Mouse (Mus musculus): ENCODE results near the gene Cldn7. TPM values are rescaled to one million over a fixed set of nuclear protein-coding genes. Genes with fewer than 3 reads are reported as not detected.
A peak's percentile ranks its signal among the peaks of the same experiment; 100 is the strongest.
"Not testable (repeated sequence)": the region's sequence is repeated elsewhere in the genome, so short reads cannot be mapped to it uniquely, and the experiment has no call there.

Cldn7 gene
- total RNA-seq, 2 experiments from 2014 or later = not detected

DNA sequence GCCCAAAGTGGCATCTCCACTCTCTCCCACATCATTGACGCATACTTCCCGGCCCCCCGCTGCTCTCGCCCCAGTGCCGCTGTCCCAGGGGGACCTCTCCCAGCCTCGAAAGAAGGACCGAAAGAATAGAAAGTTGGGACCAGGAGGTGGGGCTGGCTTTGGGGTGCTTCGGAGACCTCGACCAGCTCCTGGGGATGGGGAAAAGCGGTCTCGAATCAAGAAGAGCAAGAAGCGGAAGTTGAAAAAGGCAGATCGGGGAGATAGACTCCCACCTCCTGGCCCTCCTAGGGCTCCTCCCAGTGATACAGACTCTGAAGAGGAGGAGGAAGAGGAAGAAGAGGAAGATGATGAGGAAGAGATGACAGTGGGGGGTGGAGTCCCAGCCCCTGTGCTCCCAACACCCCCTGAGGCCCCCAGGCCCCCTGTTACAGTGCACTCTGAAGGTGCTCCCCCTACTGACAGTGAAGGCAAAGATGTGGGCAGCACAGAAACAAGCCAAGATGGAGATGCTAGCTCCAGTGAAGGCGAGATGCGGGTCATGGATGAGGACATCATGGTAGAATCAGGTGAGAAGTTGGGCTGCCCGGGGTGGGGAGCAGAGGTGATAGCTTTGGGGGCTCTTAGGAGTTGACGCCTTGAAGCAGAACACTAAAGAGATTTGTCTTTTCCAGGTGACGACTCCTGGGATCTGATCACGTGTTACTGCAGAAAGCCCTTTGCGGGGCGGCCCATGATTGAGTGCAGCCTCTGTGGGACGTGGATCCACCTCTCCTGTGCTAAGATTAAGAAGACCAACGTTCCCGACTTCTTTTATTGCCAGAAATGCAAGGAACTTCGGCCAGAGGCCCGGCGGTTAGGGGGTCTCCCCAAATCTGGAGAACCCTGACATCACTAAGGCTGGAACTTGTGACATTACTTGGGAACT is 34.2 kb downstream of the Cldn7 start:
- intact Hi-C loops (cut with DNase I) = no loop called here
- no peak for DNase-seq (ENCODE audit: extremely low spot score in 1 of 2, low spot score in 2 of 2)

DNA sequence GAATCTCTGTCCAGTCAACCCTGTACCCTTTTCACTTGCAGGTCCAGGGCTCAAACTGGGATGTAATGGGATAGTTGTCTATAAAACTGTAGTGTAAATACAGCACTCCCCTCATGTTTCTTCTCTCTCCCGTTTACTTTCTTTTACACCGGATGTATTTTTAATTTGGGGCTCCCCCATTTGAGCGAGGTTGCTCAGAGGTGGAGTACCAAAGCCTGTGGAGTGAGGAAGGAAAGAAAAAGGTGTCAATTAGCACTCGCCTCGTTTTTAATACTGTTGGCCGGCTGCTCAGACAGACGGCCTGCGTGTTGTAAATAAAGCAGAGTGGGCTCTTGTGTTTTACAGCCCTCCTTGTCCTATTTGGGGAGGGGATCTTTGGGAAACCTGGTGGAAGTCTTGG is 35.1 kb downstream of the Cldn7 start:
- DNase-seq (ENCODE audit: extremely low spot score in 1 of 2, low spot score in 2 of 2) = no peak
- intact Hi-C loops (cut with DNase I) = no loop called here

DNA sequence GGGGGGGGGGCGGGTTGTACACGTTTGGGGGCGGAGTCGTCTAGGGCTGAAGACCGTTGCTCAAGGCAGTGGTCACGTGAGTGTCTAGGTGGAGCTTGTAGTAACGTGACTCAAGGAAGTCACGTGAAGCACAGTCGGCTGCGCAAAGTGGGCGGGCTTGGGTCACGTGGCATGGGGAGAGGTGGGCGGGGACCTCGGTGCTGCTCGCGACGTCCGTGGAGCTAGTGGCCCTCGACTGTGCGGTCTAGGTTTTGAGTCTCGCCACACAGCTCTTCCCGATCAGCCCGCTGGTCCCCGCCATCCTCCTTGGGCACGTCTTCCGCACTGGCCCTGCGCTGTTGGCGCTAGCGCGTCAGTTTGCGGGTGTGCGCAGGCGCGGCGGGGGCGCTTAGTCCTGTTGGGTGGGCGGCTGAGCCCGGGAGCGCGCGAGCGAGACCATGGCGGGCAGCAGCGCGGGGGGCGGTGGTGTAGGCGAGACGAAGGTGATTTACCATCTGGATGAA is 35.9 kb downstream of the Cldn7 start, which contains the start of gene Dvl2:
TSS of gene Dvl2 (plus strand) at position 200 of the 503 bp plus-strand sequence.
- DNase-seq (ENCODE audit: extremely low spot score in 1 of 2, low spot score in 2 of 2) = peak; percentile 91 to 95
- intact Hi-C loops (cut with DNase I) = no loop called here

DNA sequence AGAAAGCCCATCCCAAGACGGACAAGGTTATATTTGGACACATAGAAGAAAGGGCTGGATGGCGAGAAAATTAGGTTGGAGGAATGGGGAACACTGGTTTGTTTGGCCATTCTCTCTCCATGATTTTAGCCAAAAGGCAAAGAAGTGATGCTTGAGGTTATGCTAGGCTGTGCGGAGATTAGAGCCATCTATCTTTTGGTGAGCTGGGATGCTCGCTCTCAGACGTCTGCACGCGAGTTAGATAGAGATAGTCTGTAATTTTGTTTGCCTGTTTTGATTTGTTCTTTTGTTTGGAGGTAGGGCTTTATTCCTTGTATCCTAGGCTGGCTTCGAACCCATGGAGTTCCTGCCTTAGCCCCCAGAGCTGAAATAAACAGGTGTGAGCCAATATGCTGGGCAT is 36.6 kb downstream of the Cldn7 start:
- no peak for DNase-seq (ENCODE audit: extremely low spot score in 1 of 2, low spot score in 2 of 2)
- intact Hi-C loops (cut with DNase I) = no loop called here

DNA sequence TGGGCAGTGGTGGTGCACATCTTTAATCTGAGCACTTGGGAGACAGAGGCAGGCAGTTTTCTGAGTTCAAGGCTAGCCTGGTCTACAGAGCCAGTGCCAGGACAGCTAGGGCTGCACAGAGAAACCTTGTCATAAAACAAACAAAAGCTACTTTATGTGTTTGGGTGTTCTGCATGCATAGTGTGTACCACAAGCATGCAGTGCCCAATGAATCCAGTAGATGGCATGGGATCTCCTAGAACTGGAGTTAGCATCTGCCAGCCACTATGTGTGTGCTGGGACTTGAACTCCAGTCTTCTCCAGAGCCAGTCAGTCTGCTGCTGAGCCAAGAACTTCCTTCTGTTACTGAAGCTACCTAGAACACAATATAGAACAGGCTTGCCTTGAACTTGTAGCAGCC is 37.3 kb downstream of the Cldn7 start:
- intact Hi-C loops (cut with DNase I) = no loop called here
- no peak for DNase-seq (ENCODE audit: extremely low spot score in 1 of 2, low spot score in 2 of 2)

DNA sequence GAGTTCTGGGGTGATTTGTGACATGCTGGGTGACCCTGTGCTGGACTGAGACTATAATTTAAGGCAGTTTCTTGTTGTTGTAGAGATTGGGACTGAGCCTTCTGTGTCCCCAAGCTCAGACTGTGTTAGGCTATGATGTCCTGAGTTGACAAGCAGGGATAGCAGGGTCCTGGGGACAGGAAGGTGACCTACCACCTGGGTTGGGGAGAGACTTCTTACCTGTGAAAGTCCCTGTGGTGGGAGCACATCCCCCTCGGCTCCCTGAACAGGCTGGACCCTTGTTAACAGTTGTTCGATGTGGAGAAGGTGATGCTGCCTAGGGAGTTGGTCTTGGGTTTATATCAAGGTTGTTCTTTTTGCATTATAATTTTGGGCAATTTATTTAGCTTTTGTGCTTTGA is 37.9 kb downstream of the Cldn7 start:
- no peak for DNase-seq (ENCODE audit: extremely low spot score in 1 of 2, low spot score in 2 of 2)
- intact Hi-C loops (cut with DNase I) = no loop called here

DNA sequence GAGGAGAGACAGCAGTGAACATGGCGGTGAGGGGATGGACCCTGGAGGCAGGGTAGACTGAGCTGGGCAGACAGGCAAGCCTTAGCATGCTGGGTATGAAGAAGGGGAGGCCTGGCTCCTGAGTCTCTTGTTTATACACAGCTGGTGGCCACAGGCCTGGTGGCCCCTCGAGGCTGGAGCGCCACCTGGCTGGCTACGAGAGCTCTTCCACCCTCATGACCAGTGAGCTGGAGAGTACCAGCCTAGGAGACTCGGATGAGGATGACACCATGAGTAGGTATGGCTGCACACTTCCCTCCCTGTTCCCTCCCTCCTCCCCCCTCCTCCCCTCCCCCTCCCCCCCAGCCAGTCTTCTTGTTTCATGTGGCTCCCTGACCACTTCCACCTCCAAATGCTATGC is 40.9 kb downstream of the Cldn7 start:
- intact Hi-C loops (cut with DNase I) = no loop called here
- no peak for DNase-seq (ENCODE audit: extremely low spot score in 1 of 2, low spot score in 2 of 2)

DNA sequence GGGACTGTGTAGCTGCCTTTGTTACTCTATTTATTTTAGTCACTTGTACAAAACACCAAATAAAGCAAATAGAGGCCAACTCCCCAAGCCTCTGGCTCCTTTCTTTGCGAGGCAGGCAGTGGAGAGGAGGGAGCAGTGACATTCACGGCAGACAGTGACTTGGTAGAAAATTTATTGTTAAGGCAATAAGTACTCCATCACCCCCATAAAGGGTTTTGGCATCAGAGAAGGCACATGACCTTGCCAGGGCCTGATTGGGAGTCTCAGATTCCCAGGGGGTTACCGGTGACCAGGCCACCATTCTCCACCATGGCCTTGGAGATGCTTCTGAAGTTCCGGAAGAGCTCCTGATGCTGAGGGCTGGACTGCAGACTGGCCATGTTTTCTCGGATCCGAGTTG is 45.5 kb downstream of the Cldn7 start:
- DNase-seq (ENCODE audit: extremely low spot score in 1 of 2, low spot score in 2 of 2) = no peak
- intact Hi-C loops (cut with DNase I) = no loop called here

DNA sequence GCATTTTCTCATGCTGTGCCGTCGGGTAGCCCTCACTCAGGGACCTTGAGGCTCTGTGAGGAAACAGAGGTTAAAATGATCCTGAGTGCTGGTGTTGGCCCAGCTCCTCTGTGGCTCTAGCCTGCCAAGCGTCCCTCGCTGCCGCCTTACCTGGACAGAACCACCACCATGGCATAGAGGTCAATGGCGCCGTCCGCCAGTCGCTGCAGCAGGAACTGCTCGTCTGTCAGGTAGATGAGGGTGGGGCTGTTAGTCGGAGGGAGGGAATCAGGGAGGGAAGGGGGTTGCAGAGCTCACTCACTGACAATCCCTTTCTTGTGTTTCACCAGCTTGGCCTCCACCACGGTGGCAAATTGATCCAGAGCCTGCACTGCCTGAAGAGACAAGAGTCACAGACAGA is 46.0 kb downstream of the Cldn7 start:
- intact Hi-C loops (cut with DNase I) = no loop called here
- DNase-seq (ENCODE audit: extremely low spot score in 1 of 2, low spot score in 2 of 2) = no peak

DNA sequence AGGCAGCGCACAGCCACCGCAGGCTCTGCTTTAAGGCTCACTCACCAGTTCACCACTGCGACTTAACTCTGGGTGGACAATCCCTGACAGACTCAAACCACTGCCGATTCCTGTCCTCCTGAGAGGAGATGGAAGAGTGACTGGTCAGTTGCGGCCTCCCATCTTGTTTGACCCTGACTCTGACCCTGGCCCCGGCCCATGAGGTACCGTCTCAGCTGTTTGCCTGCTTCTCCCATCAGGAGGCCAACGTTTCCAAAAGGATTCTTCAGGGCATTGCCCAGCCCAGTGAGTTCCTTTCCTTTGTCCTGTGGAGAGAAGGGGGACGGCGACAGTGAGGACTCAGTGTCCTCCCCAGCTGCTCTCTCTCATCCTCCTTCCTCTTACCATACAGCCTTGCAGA is 46.4 kb downstream of the Cldn7 start:
- DNase-seq (ENCODE audit: extremely low spot score in 1 of 2, low spot score in 2 of 2) = no peak
- intact Hi-C loops (cut with DNase I) = no loop called here

DNA sequence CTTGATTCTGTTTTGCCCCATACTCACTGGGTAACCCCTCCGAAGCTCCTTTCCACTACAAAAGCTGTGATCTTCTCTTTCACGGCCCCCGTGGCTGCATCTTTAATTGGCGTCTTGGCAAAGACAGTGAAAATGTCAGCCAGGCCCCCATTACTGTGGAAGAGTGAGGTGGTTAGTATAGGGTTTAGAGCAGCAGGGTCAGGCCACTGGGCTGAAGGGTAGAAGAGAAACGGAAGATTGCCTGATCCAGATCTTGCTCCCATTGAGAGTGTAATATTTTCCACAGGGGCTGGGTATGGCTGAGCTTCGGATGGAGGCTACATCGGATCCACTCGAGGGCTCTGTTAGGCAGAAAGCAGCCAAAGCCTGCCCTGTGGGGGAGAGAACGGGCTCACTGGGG is 48.4 kb downstream of the Cldn7 start:
- intact Hi-C loops (cut with DNase I) = no loop called here
- DNase-seq (ENCODE audit: extremely low spot score in 1 of 2, low spot score in 2 of 2) = no peak

DNA sequence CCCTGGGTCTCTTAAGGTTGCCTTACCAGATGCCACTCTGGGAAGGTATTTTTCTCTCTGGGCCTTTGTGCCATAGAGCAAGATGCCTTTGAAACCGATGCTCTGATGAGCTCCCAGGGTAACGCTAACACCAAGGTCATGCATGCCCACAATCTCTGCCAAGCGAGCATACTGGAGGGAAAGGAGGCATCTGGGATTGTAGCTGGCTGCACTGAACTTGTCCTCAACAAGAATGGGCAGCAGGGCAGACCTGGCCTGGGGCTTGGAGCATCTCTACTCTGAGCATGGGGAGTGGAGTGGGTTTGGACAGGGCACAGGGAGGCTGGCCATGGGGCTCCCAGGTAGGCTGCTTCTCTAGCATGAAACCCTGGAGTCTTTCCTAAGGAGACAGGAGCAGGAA is 48.8 kb downstream of the Cldn7 start:
- intact Hi-C loops (cut with DNase I) = no loop called here
- no peak for DNase-seq (ENCODE audit: extremely low spot score in 1 of 2, low spot score in 2 of 2)

DNA sequence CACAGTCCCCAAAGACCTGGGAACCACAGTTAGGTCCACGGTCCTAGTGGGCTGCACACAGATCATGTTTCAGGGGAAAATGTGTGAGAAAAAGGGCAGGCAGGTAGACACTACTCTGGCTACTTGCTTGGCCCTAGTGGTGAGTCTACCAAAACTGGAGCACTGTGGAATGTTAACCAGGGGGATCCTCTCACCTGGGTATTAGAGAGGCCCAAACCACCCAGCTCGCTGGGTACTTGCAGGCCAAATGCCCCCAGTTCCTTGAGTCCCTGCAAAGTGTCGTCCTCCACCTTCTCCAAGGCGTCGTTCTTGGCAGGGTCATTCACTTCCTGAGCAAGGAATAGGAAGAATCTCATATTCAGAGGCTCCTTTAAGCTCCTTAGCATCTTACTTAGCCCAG is 49.5 kb downstream of the Cldn7 start:
- peak in 1 of 2 experiments; percentile 15 for DNase-seq (ENCODE audit: extremely low spot score in 1 of 2, low spot score in 2 of 2)
- intact Hi-C loops (cut with DNase I) = no loop called here

DNA sequence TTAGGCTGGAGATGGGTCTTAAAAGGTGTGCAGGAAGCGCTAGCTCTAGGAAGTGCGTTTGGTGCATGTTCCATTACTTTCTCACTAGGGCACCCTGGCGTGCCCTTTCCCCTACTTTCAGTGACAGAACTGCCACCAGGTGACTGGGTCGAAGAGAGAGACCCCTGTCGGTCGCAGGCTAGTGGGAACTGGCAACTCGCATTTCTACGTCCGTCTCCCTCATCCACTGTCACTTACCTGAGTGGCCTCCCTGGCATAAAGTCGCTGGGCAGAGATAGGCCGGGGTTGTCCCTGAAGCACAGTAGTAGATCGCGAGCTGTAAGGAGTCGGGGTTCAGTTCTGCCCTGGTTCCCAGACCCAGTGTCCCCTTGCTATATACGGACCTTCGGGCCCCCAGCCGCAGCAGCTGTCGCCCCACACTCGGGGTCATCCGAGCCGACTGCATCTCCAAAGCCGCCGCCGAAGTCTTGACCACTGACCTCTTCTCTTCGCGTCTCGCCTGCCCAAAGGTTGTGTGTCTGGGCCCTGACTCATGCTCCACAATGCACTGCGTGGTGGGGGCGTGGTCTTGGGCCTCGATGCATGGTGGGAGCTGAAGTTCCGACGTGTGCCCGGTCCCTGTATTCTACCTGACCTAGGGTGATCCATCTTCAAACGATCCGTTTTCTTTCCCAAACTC is 50.4 kb downstream of the Cldn7 start, which contains the start of gene Acadvl:
TSS of gene Acadvl (minus strand) at position 532 of the 679 bp plus-strand sequence.
- peak; percentile 78 to 91 for DNase-seq (ENCODE audit: extremely low spot score in 1 of 2, low spot score in 2 of 2)
- intact Hi-C loops (cut with DNase I) = no loop called here

DNA sequence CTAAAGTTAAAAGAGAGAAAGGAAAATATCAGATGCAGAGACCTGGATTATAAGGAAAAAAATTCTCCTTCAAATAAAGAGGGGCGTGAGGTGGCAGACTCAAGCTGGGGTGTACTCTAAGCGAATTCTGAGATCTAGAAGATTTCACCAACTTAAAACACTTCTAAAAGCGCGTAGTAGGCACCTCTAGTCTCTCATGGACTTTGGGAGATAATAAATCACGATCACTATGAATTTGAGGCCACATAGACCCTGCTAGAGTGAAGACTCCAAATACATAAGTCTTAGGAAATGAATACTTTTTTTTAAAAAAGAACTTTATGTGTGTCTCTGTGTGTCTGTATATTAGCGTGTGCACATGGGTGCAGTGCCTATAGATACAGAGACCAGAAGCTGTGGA is 51.1 kb downstream of the Cldn7 start:
- intact Hi-C loops (cut with DNase I) = no loop called here

DNA sequence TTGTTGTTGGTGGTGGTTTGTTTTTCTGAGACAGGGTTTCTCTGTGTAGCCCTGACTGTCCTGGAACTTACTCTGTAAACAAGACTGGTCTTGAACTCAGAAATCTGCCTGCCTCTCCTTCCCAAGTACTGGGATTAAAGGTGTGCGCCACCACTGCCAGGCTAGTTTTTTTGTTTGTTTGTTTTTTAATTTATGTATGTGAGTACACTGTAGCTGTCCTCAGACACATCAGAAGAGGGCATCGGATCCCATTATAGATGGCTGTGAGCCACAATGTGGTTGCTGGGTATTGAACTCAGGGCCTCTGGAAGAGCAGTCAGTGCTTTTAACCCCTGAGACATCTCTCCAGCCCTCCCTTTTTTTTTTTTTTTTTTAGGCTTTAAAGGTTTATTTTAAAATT is 51.6 kb downstream of the Cldn7 start:
- DNase-seq (ENCODE audit: extremely low spot score in 1 of 2, low spot score in 2 of 2); intact Hi-C loops (cut with DNase I): not testable (repeated sequence)

More for the DNA sequence above, 51.1 kb downstream of the Cldn7 start:
- no peak for DNase-seq (ENCODE audit: extremely low spot score in 1 of 2, low spot score in 2 of 2)

DNA sequence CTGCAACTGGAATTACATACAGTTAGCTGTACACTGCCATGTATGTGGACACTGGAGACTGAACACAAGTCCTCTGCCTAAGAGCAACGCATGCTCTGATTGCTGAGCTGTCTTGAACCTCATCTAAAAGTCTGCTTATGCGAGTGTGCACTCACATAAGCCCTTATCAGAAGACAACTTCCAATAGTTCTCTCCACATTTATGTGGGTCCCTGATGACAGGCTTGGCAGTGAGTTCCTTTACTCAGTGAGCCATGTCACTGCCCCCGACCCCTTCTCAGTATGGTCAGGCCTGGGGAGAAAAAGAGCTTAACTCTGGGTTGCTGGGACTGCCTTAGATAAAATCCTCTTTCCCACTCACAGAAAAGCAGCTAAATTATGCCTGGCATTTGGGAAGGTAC is 52.1 kb downstream of the Cldn7 start, which contains the start of gene Dlg4:
TSS of gene Dlg4 (plus strand) at position 274 of the 400 bp plus-strand sequence.
- DNase-seq (ENCODE audit: extremely low spot score in 1 of 2, low spot score in 2 of 2) = no peak
- intact Hi-C loops (cut with DNase I) = no loop called here

DNA sequence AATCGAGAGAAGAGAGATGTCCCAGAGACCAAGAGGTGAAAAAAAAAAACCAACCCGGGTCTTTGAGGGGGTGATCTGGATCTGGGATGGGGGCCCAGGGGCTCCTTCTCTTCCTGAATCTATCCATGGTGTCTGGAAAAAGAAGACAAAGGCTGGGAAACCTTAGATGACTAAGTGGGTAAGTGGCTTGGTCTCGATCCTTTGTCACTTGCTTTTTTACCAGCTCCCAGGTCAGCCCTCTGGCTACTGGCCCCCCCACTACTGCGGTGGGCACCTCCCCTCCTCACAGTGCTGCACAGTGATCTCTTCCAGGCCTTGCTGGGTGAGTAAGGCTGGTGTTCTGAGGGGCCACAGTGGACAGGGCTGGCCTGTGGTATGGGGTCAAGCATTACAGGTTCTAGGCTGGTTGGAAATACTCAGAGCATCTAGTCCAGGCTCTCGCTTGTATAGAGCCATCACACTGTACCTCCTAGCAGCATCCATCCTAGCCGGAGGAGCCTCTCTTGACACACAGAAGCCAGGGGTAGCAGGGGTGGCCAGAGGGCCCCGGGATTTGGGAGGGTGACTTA is 52.7 kb downstream of the Cldn7 start:
- intact Hi-C loops (cut with DNase I) = no loop called here
- DNase-seq (ENCODE audit: extremely low spot score in 1 of 2, low spot score in 2 of 2) = no peak

Measured in left cerebral cortex, postnatal 10 days (tissue).